Mouse (Mus musculus) embryonic facial prominence, embryonic 11.5 days (tissue): ENCODE measurements around the gene Atxn1. TPM values are rescaled to one million over a fixed set of nuclear protein-coding genes. Genes with fewer than 3 reads are reported as not detected.

Experiments used
- ATAC-seq: fragments of 200-750 bp; cut with Nextera tagmentation; replicated peaks from 2 replicates; pipeline ENCODE4 v1.8.0; 2017; ENCODE audit warnings: low read depth; ENCODE audit not compliant: insufficient number of reproducible peaks, low FRiP score, low TSS enrichment
- DNase-seq: peaks from one replicate; pipeline ENCODE4 v3.0.0-alpha.2; 2015; ENCODE audit warnings: low spot score
- H3K27ac ChIP-seq: fragments of 300-500 bp; sonication (generic); replicated peaks from 2 replicates; pipeline ENCODE4 v1.5.1; 2014; ENCODE audit warnings: mild to moderate bottlenecking, low read depth, low read length, control low read depth
- H3K27me3 ChIP-seq: fragments of 300-500 bp; sonication (generic); 2 replicates; pipeline ENCODE4 v1.6.1; 2014; ENCODE audit warnings: mild to moderate bottlenecking, low read length, moderate library complexity, mixed read lengths; ENCODE audit not compliant: control insufficient read depth, insufficient read depth
- H3K36me3 ChIP-seq: fragments of 300-500 bp; sonication (generic); replicated peaks from 2 replicates; pipeline ENCODE4 v1.6.1; 2014; ENCODE audit warnings: low read depth, mild to moderate bottlenecking, low read length, moderate library complexity, mixed read lengths; ENCODE audit not compliant: control insufficient read depth, insufficient read depth
- H3K4me1 ChIP-seq: fragments of 300-500 bp; sonication (generic); 2 replicates; pipeline ENCODE4 v1.6.1; 2014; ENCODE audit warnings: low read length, mixed read lengths; ENCODE audit not compliant: control insufficient read depth, insufficient read depth
- H3K4me2 ChIP-seq: fragments of 300-500 bp; sonication (generic); 2 replicates; pipeline ENCODE4 v1.6.1; 2014; ENCODE audit warnings: low read depth, mild to moderate bottlenecking, control low read depth, low read length, moderate library complexity
- H3K4me3 ChIP-seq: fragments of 300-500 bp; sonication (generic); 2 replicates; pipeline ENCODE4 v1.5.1; 2014; ENCODE audit warnings: low read depth, low read length, control low read depth
- H3K9ac ChIP-seq: fragments of 300-500 bp; sonication (generic); replicated peaks from 2 replicates; pipeline ENCODE4 v1.6.1; 2014; ENCODE audit warnings: mild to moderate bottlenecking, control low read depth, low read length
- H3K9me3 ChIP-seq: fragments of 300-500 bp; sonication (generic); replicated peaks from 2 replicates; pipeline ENCODE4 v1.6.1; 2016; ENCODE audit warnings: mild to moderate bottlenecking, low read length, inconsistent platforms, mixed read lengths; ENCODE audit not compliant: control insufficient read depth
- WGBS: fragments of 180-500 bp; shearing (Covaris S2); extraction: QIAGEN DNeasy Blood & Tissue Kit; methylation state at CpG from one replicate; pipeline ENCODE4 v1.1.7; 2014; 5-methylcytosine and 5-hydroxymethylcytosine counted together
- polyA plus RNA-seq: library from polyadenylated mRNA; unstranded; fragments of >200 nt; fragmentation: Nextera tagmentation; extraction: Ambion mirVana; gene quantifications from 2 replicates; pipeline ENCODE4 v1.2.1, GENCODE M21; 2014

The Atxn1 gene
- polyA plus RNA-seq, 1 experiment from 2014 or later, result 1.3 TPM

GRCm38 (mm10) chr13:45749937-45750336 lies 214.9 kb downstream of the Atxn1 start:
- Histone ChIP-seq H3K4me3 (no peak overlapping the region), H3K9me3 (no peaks in the 10 kb centered on the region), H3K4me1 (no peaks in the 10 kb centered on the region), H3K27ac (no peak overlapping the region), H3K36me3 (no peaks in the 10 kb centered on the region), H3K27me3 (no peaks in the 10 kb centered on the region), H3K9ac (no peak overlapping the region), H3K4me2 (no peak overlapping the region)
- 46% methylated on average over 1 of the region's 1 CpGs for WGBS
- DNase-seq (no peak), ATAC-seq (no peak)

DNA sequence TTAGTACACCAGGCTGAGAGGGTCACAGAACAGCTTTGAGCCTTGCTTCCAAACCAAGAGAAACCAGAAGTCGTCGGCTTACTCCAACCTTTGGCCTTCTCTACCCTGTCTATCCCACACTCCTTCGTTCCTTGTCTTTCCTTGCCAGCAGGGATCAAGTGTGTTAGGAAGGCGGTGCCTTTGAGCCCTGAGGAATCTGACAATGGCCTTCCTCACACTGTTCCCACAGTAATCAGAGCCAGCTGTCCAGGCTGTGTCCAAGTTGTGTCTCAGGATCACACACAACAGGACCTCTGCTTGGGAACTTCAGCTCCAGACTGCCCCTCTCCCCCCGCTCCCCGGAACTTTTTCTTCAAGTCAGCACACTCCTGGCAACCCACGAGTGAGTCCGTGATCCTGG lies 215.6 kb downstream of the Atxn1 start:
- no peak for ATAC-seq
- Histone ChIP-seq H3K36me3 (no peaks in the 10 kb centered on the region), H3K27ac (no peak overlapping the region), H3K4me3 (no peak overlapping the region), H3K4me2 (no peak overlapping the region), H3K27me3 (no peaks in the 10 kb centered on the region), H3K9ac (no peak overlapping the region), H3K9me3 (no peaks in the 10 kb centered on the region), H3K4me1 (no peaks in the 10 kb centered on the region)
- 39% methylated on average over 8 of the region's 8 CpGs for WGBS
- peak; percentile 22 for DNase-seq

GRCm38 (mm10) chr13:45748691-45749090 lies 216.1 kb downstream of the Atxn1 start:
- Histone ChIP-seq H3K4me2 (no peak overlapping the region), H3K4me1 (no peaks in the 10 kb centered on the region), H3K9ac (no peak overlapping the region), H3K4me3 (no peak overlapping the region), H3K27me3 (no peaks in the 10 kb centered on the region), H3K9me3 (no peaks in the 10 kb centered on the region), H3K36me3 (no peaks in the 10 kb centered on the region), H3K27ac (no peak overlapping the region)
- DNase-seq, result no peak
- WGBS, result 65% methylated on average over 4 of the region's 4 CpGs
- no peak for ATAC-seq

GRCm38 (mm10) chr13:45745851-45746773 lies 218.7 kb downstream of the Atxn1 start:
- WGBS, result 67% methylated on average over 12 of the region's 12 CpGs
- Histone ChIP-seq H3K36me3 (no peaks in the 10 kb centered on the region), H3K9ac (no peak overlapping the region), H3K4me1 (no peaks in the 10 kb centered on the region), H3K27ac (no peak overlapping the region), H3K4me3 (no peak overlapping the region), H3K4me2 (no peak overlapping the region), H3K9me3 (no peaks in the 10 kb centered on the region), H3K27me3 (no peaks in the 10 kb centered on the region)
- ATAC-seq (no peak), DNase-seq (peak; percentile 20)

- Histone ChIP-seq H3K27ac (no peak overlapping the region), H3K4me1 (no peaks in the 10 kb centered on the region), H3K4me3 (no peak overlapping the region), H3K27me3 (no peaks in the 10 kb centered on the region), H3K36me3 (no peaks in the 10 kb centered on the region), H3K9ac (no peak overlapping the region), H3K9me3 (no peaks in the 10 kb centered on the region), H3K4me2 (no peak overlapping the region)
- 89% methylated on average over 7 of the region's 7 CpGs for WGBS
- ATAC-seq, result no peak
- no peak for DNase-seq
These were observed 219.9 kb downstream of the Atxn1 start for GRCm38 (mm10) chr13:45744803-45745432.

DNA sequence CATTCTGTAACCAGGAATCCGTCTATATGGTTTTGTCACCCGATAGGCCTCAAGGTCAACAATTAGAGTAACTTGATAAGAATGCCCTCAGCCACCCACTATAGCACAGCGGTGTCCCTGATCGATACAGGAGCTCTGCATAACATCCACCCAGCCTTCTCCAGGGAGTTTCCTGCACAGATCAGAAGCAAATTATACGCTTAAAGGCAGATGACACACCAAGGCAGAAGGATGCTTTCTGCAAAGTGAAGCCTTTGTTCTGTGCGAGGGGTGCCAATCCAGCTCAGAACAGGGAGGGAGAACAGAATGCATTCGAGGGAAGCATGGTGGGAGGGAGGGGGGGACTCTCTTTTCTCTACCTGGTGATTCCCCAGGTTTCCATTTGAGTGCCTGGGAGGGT lies 221.0 kb downstream of the Atxn1 start:
- Histone ChIP-seq H3K9me3 (no peaks in the 10 kb centered on the region), H3K4me3 (no peak overlapping the region), H3K27ac (no peak overlapping the region), H3K4me2 (no peak overlapping the region), H3K27me3 (no peaks in the 10 kb centered on the region), H3K36me3 (no peaks in the 10 kb centered on the region), H3K9ac (no peak overlapping the region), H3K4me1 (no peaks in the 10 kb centered on the region)
- WGBS, result 22% methylated on average over 7 of the region's 7 CpGs
- ATAC-seq (no peak), DNase-seq (no peak)

DNA sequence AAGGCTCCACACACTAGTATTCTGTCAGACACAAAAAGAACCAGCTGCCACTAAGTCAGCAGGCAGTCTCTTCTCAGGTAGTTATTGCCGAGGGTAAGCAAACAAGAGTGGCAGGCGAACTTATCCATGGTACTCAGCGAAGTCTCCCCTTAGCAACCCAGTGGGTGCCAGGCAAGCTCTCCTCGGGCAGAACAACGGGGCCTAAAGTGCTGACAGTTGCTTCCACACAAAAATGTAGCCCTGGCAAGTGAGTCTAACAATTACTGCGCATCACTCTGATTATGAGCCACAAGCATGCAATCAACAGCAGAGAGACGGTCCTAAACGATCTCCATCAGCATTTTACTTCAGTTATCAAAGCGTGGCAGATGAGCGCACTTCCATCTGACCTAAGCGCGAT lies 224.4 kb downstream of the Atxn1 start:
- H3K9me3 ChIP-seq, result no peaks in the 10 kb centered on the region
- 85% methylated on average over 12 of the region's 12 CpGs for WGBS
- H3K27ac ChIP-seq, result no peak overlapping the region
- no peak for DNase-seq
- no peak for ATAC-seq
- no peaks in the 10 kb centered on the region for H3K27me3 ChIP-seq
- no peak overlapping the region for H3K4me2 ChIP-seq
- no peak overlapping the region for H3K4me3 ChIP-seq
- no peaks in the 10 kb centered on the region for H3K4me1 ChIP-seq
- H3K36me3 ChIP-seq, result no peaks in the 10 kb centered on the region
- no peak overlapping the region for H3K9ac ChIP-seq

DNA sequence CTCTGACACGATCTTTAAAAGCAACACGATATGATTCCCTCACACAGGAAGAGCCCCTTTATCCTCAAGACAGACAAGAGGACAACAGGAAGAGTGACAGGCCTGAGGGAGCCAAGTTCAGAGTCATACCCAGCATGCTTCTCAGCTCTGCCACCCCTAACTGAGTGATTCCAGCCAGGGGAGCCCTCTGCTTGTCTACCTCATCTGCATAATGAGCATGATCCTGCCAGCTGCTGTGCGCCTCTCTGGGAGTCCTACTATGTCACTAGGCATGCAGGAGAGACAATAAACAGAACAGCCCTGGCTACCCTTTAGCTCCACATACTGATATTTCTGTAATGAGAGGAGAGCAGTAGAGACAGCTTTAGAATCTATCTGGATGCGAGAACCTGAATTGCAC lies 228.6 kb downstream of the Atxn1 start:
- Histone ChIP-seq H3K4me3 (no peak overlapping the region), H3K9ac (no peak overlapping the region), H3K4me2 (no peak overlapping the region), H3K4me1 (no peaks in the 10 kb centered on the region), H3K27ac (no peak overlapping the region), H3K36me3 (no peaks in the 10 kb centered on the region), H3K27me3 (no peaks in the 10 kb centered on the region), H3K9me3 (no peaks in the 10 kb centered on the region)
- no peak for ATAC-seq
- DNase-seq, result no peak
- 84% methylated on average over 4 of the region's 4 CpGs for WGBS
